21 mouse cellular contexts compared by ENCODE assay signal in the genomic region with DNA sequence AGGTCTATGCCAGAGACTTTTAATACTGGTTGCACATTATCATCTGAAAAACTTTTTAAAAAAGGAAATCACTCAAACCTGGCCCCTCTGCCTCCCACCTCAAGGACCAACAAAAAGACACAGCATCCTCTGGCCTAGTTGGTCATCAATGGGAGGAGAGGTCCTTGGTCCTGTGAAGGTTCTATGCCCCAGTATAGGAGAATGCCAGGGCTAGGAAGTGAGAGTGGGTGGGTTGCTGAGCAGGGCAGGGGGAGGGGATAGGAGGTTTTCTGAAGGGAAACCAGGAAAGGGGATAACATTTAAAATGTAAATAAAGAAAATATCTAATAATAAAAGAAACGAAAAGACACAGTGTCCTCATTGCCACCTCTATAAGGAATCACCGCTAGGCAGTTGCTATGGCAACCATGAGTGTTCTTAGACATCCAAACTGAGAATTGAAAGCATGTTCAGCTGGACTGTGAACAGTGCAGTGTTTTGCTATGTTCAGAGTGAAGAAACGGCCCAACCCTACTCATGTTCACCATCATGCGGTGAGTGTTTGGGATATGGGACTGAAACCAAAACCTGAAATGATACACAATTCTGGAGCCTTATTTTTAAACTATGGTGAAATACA.
DNase-seq lines count a peak whose midpoint lies in the region; ATAC-seq lines count a peak whose summit lies in the region.
"Had no signal": no experiment of that assay in that cellular context is flagged by ENCODE, and none has a peak within 500 bp of the region (broad histone marks: within the 10 kb centered on the region; RNA-seq: fewer than 3 reads in every experiment).

No protein-coding gene starts in this region.

- ATAC-seq in forebrain, embryonic 14.5 days, result 0 out of 2 replicates have a peak, but pooled peaks have one; percentile 52
- ATAC-seq in forebrain, embryonic 12.5 days (ENCODE audit: low FRiP score), result no peak
- peak; percentile 71 for ATAC-seq in forebrain, embryonic 16.5 days
- no peak for ATAC-seq in liver, embryonic 12.5 days
- ATAC-seq: inflammation-experienced regulatory T-cells, adult 6 months had no signal

- H3K9me3 ChIP-seq in forebrain, embryonic 14.5 days (replicated peaks; ENCODE audit: control insufficient read depth, low read length), result no peaks in the 10 kb centered on the region
- H3K9me3 ChIP-seq in forebrain, embryonic 12.5 days, result no peaks in the 10 kb centered on the region
- H3K9me3 ChIP-seq in forebrain, embryonic 16.5 days (ENCODE audit: control insufficient read depth, low read length), result no peaks in the 10 kb centered on the region
- no peaks in the 10 kb centered on the region for H3K9me3 ChIP-seq in liver, embryonic 12.5 days (replicated peaks)
- H3K9me3 ChIP-seq: embryonic facial prominence, embryonic 13.5 days; limb, embryonic 13.5 days had no signal

- no peak overlapping the region for H3K4me2 ChIP-seq in forebrain, embryonic 14.5 days (ENCODE audit: low read length)
- no peak overlapping the region for H3K4me2 ChIP-seq in forebrain, embryonic 12.5 days
- no peak overlapping the region for H3K4me2 ChIP-seq in forebrain, embryonic 16.5 days (ENCODE audit: low read length)
- H3K4me2 ChIP-seq in liver, embryonic 12.5 days, result no peak overlapping the region
- H3K4me2 ChIP-seq: embryonic facial prominence, embryonic 13.5 days; heart, embryonic 11.5 days; limb, embryonic 13.5 days had no signal

- H3K9ac ChIP-seq in forebrain, embryonic 14.5 days (ENCODE audit: low read length), result no peak overlapping the region
- no peak overlapping the region for H3K9ac ChIP-seq in forebrain, embryonic 12.5 days
- no peak overlapping the region for H3K9ac ChIP-seq in forebrain, embryonic 16.5 days (replicated peaks; ENCODE audit: low read depth, low read length)
- no peak overlapping the region for H3K9ac ChIP-seq in liver, embryonic 12.5 days
- H3K9ac ChIP-seq: embryonic facial prominence, embryonic 13.5 days; limb, embryonic 13.5 days; liver, embryonic 14.5 days had no signal

- no peaks in the 10 kb centered on the region for H3K36me3 ChIP-seq in forebrain, embryonic 14.5 days (ENCODE audit: control insufficient read depth, insufficient read depth, low read length)
- H3K36me3 ChIP-seq in forebrain, embryonic 12.5 days (replicated peaks), result no peaks in the 10 kb centered on the region
- H3K36me3 ChIP-seq in forebrain, embryonic 16.5 days (ENCODE audit: control insufficient read depth, insufficient read depth), result no peaks in the 10 kb centered on the region
- no peaks in the 10 kb centered on the region for H3K36me3 ChIP-seq in liver, embryonic 12.5 days
- H3K36me3 ChIP-seq: embryonic facial prominence, embryonic 13.5 days; limb, embryonic 13.5 days had no signal

- DNase-seq in forebrain, embryonic 14.5 days (ENCODE audit: low spot score), result peak; percentile 72
- DNase-seq in left cerebral cortex, postnatal 14 days (ENCODE audit: low spot score in 2 of 2), result peak; percentile 41 to 55
- DNase-seq in left cerebral cortex, adult 11 months (ENCODE audit: low spot score), result no peak
- peak; percentile 41 for DNase-seq in R1 (ENCODE audit: low read depth, low spot score)
- DNase-seq in spleen, postnatal 14 days (ENCODE audit: low spot score in 2 of 2), result no peak
- DNase-seq: cerebellum, adult 8-10 months; heart, postnatal 10 days; kidney, adult 2 months; kidney, postnatal 10 days; layer of hippocampus, adult 9-11 months; right cerebral cortex, postnatal 4 days; thymus, postnatal 14 days had no signal

- WGBS in forebrain, embryonic 14.5 days, result 52% methylated on average over 4 of the region's 4 CpGs
- 51% methylated on average over 4 of the region's 4 CpGs for WGBS in forebrain, embryonic 12.5 days
- 41% methylated on average over 4 of the region's 4 CpGs for WGBS in forebrain, embryonic 16.5 days
- WGBS in liver, embryonic 12.5 days (ENCODE audit: insufficient replicate concordance), result 84% methylated on average over 4 of the region's 4 CpGs

- H3K27me3 ChIP-seq in forebrain, embryonic 14.5 days (replicated peaks; ENCODE audit: control insufficient read depth, insufficient read depth, low read length), result no peaks in the 10 kb centered on the region
- no peaks in the 10 kb centered on the region for H3K27me3 ChIP-seq in forebrain, embryonic 12.5 days
- H3K27me3 ChIP-seq in forebrain, embryonic 16.5 days (replicated peaks; ENCODE audit: control insufficient read depth, insufficient read depth, low read length), result no peaks in the 10 kb centered on the region
- H3K27me3 ChIP-seq in liver, embryonic 12.5 days (replicated peaks), result no peaks in the 10 kb centered on the region
- H3K27me3 ChIP-seq: embryonic facial prominence, embryonic 13.5 days; limb, embryonic 13.5 days had no signal

- no peak overlapping the region for H3K4me3 ChIP-seq in forebrain, embryonic 14.5 days (ENCODE audit: low read depth, low read length)
- no peak overlapping the region for H3K4me3 ChIP-seq in forebrain, embryonic 12.5 days (replicated peaks)
- H3K4me3 ChIP-seq in forebrain, embryonic 16.5 days (replicated peaks; ENCODE audit: low read length), result no peak overlapping the region
- no peak overlapping the region for H3K4me3 ChIP-seq in liver, embryonic 12.5 days
- H3K4me3 ChIP-seq: embryonic facial prominence, embryonic 13.5 days; limb, embryonic 13.5 days had no signal

- no peak overlapping the region for H3K27ac ChIP-seq in forebrain, embryonic 14.5 days (ENCODE audit: low read depth, low read length)
- no peak overlapping the region for H3K27ac ChIP-seq in forebrain, embryonic 12.5 days
- H3K27ac ChIP-seq in forebrain, embryonic 16.5 days (ENCODE audit: low read length), result no peak overlapping the region
- no peak overlapping the region for H3K27ac ChIP-seq in liver, embryonic 12.5 days
- H3K27ac ChIP-seq: embryonic facial prominence, embryonic 13.5 days; limb, embryonic 13.5 days; liver, embryonic 14.5 days; stomach, postnatal 0 days had no signal

- 0 out of 2 replicates have a peak, but pooled peaks cover 5% of the 10 kb centered on the region for H3K4me1 ChIP-seq in forebrain, embryonic 14.5 days (ENCODE audit: control insufficient read depth, insufficient read depth, low read length)
- H3K4me1 ChIP-seq in forebrain, embryonic 12.5 days, result peaks cover 5% of the 10 kb centered on the region; the same call in 1 of the 2 replicates
- no peaks in the 10 kb centered on the region for H3K4me1 ChIP-seq in forebrain, embryonic 16.5 days (replicated peaks; ENCODE audit: control insufficient read depth, insufficient read depth, low read length)
- no peaks in the 10 kb centered on the region for H3K4me1 ChIP-seq in liver, embryonic 12.5 days
- H3K4me1 ChIP-seq: embryonic facial prominence, embryonic 13.5 days had no signal

- intact Hi-C loops in left cerebral cortex, postnatal 14 days (cut with DNase I), result no loop called here

Comparison
In these comparisons a context has a peak if more than half of its experiments do, and no peak if none do; other contexts are left out.
1. ATAC-seq: peak in forebrain, embryonic 14.5 days (single experiment) and forebrain, embryonic 16.5 days (single experiment); none in forebrain, embryonic 12.5 days (single experiment) and liver, embryonic 12.5 days (single experiment).
2. DNase-seq: peak in forebrain, embryonic 14.5 days (single experiment), left cerebral cortex, postnatal 14 days (2 of 2) and R1 (single experiment); none in left cerebral cortex, adult 11 months (single experiment) and spleen, postnatal 14 days (0 of 2).